Mouse (Mus musculus) kidney, embryonic 14.5 days (tissue): ENCODE results near the gene Olfr322. TPM values are rescaled to one million over a fixed set of nuclear protein-coding genes. Genes with fewer than 3 reads are reported as not detected.

Experiments
- ATAC-seq: fragments of 200-750 bp; cut with Nextera tagmentation; 2 replicates; pipeline ENCODE4 v1.8.0; 2017; ENCODE audit warnings: moderate number of reproducible peaks, mild to moderate bottlenecking, moderate TSS enrichment, moderate library complexity; ENCODE audit not compliant: low FRiP score, low TSS enrichment
- H3K27ac ChIP-seq: fragments of 300-500 bp; sonication (generic); 2 replicates; pipeline ENCODE4 v1.5.1; 2014; ENCODE audit warnings: low read depth, mild to moderate bottlenecking, low read length, moderate library complexity, mixed read lengths
- H3K27me3 ChIP-seq: fragments of 300-500 bp; sonication (generic); 2 replicates; pipeline ENCODE4 v1.6.1; 2014; ENCODE audit warnings: mild to moderate bottlenecking, low read length; ENCODE audit not compliant: control insufficient read depth, insufficient read depth
- H3K36me3 ChIP-seq: fragments of 300-500 bp; sonication (generic); 2 replicates; pipeline ENCODE4 v1.6.1; 2014; ENCODE audit warnings: low read length, mixed read lengths; ENCODE audit not compliant: control insufficient read depth, insufficient read depth
- H3K4me1 ChIP-seq: fragments of 300-500 bp; sonication (generic); 2 replicates; pipeline ENCODE4 v1.6.1; 2014; ENCODE audit warnings: low read length, mixed read lengths; ENCODE audit not compliant: control insufficient read depth, insufficient read depth
- H3K4me2 ChIP-seq: fragments of 300-500 bp; sonication (generic); replicated peaks from 2 replicates; pipeline ENCODE4 v1.6.1; 2014; ENCODE audit warnings: low read depth, mild to moderate bottlenecking, low read length
- H3K4me3 ChIP-seq: fragments of 300-500 bp; sonication (generic); 2 replicates; pipeline ENCODE4 v1.5.1; 2014; ENCODE audit warnings: mild to moderate bottlenecking, low read length
- H3K9ac ChIP-seq: fragments of 300-500 bp; sonication (generic); 2 replicates; pipeline ENCODE4 v1.6.1; 2014; ENCODE audit warnings: low read depth, mild to moderate bottlenecking, low read length, moderate library complexity
- H3K9me3 ChIP-seq: fragments of 300-500 bp; sonication (generic); 2 replicates; pipeline ENCODE4 v1.6.1; 2016; ENCODE audit warnings: low read length; ENCODE audit not compliant: control insufficient read depth
- WGBS: fragments of 180-500 bp; shearing (Covaris S2); extraction: QIAGEN DNeasy Blood & Tissue Kit; methylation state at CpG from one replicate; pipeline ENCODE4 v1.1.7; 2014; 5-methylcytosine and 5-hydroxymethylcytosine counted together
- polyA plus RNA-seq: library from polyadenylated mRNA; unstranded; fragments of >200 nt; fragmentation: Nextera tagmentation; extraction: Ambion mirVana; gene quantifications from 2 replicates; pipeline ENCODE4 v1.2.1, GENCODE M21; 2014

The Olfr322 gene
- polyA plus RNA-seq: 0.07 TPM in 1 of 2 replicates, not detected in the other

GRCm38 (mm10) chr11:58658596-58658995 is at the start of gene Olfr322:
TSS of gene Olfr322 (plus strand) at chr11:58658782.
- no peak within 1 kb of the TSS for H3K4me2 ChIP-seq
- H3K27ac ChIP-seq: no peak within 1 kb of the TSS
- H3K36me3 ChIP-seq: no peaks in the 10 kb centered on the region
- no peak for ATAC-seq
- H3K4me3 ChIP-seq: no peak within 1 kb of the TSS
- H3K9me3 ChIP-seq: no peaks in the 10 kb centered on the region
- H3K4me1 ChIP-seq: no peaks in the 10 kb centered on the region
- no peaks in the 10 kb centered on the region for H3K27me3 ChIP-seq
- H3K9ac ChIP-seq: no peak within 1 kb of the TSS
- WGBS: 89% methylated on average over 4 of the region's 4 CpGs

GRCm38 (mm10) chr11:58613359-58613758 is 45.2 kb upstream of the Olfr322 start:
- H3K27ac ChIP-seq: no peak overlapping the region
- ATAC-seq: no peak
- 46% methylated on average over 3 of the region's 3 CpGs for WGBS
- H3K4me2 ChIP-seq: no peak overlapping the region
- no peak overlapping the region for H3K4me3 ChIP-seq
- no peaks in the 10 kb centered on the region for H3K36me3 ChIP-seq
- no peaks in the 10 kb centered on the region for H3K9me3 ChIP-seq
- no peaks in the 10 kb centered on the region for H3K27me3 ChIP-seq
- no peak overlapping the region for H3K9ac ChIP-seq
- no peaks in the 10 kb centered on the region for H3K4me1 ChIP-seq

- H3K27me3 ChIP-seq: no peaks in the 10 kb centered on the region
- no peak overlapping the region for H3K4me3 ChIP-seq
- H3K4me1 ChIP-seq: no peaks in the 10 kb centered on the region
- H3K9ac ChIP-seq: no peak overlapping the region
- H3K4me2 ChIP-seq: no peak overlapping the region
- H3K9me3 ChIP-seq: no peaks in the 10 kb centered on the region
- ATAC-seq: no peak
- H3K27ac ChIP-seq: no peak overlapping the region
- H3K36me3 ChIP-seq: no peaks in the 10 kb centered on the region
Observed at GRCm38 (mm10) chr11:58614526-58614925, 44.1 kb upstream of the Olfr322 start.

- Histone ChIP-seq H3K4me2 (no peak within 1 kb of the TSS), H3K36me3 (no peaks in the 10 kb centered on the region), H3K9ac (no peak within 1 kb of the TSS), H3K9me3 (no peaks in the 10 kb centered on the region), H3K4me1 (no peaks in the 10 kb centered on the region), H3K27ac (no peak within 1 kb of the TSS), H3K4me3 (no peak within 1 kb of the TSS), H3K27me3 (no peaks in the 10 kb centered on the region)
- 95% methylated on average over 4 of the region's 4 CpGs for WGBS
- no peak for ATAC-seq
Observed at GRCm38 (mm10) chr11:58615975-58616374, 42.6 kb upstream of the Olfr322 start, which contains the start of gene 2210407C18Rik. TSS of gene 2210407C18Rik (minus strand) at chr11:58616075.

- Histone ChIP-seq H3K36me3 (no peaks in the 10 kb centered on the region), H3K27me3 (no peaks in the 10 kb centered on the region), H3K4me2 (no peak overlapping the region), H3K9me3 (no peaks in the 10 kb centered on the region), H3K4me3 (no peak overlapping the region), H3K9ac (no peak overlapping the region), H3K4me1 (no peaks in the 10 kb centered on the region), H3K27ac (no peak overlapping the region)
- ATAC-seq: no peak
- 77% methylated on average over 3 of the region's 3 CpGs for WGBS
Observed at GRCm38 (mm10) chr11:58618369-58618768, 40.2 kb upstream of the Olfr322 start.

- no peaks in the 10 kb centered on the region for H3K27me3 ChIP-seq
- H3K9ac ChIP-seq: no peak overlapping the region
- ATAC-seq: no peak
- H3K36me3 ChIP-seq: no peaks in the 10 kb centered on the region
- no peaks in the 10 kb centered on the region for H3K9me3 ChIP-seq
- no peak overlapping the region for H3K27ac ChIP-seq
- no peaks in the 10 kb centered on the region for H3K4me1 ChIP-seq
- no peak overlapping the region for H3K4me3 ChIP-seq
- 79% methylated on average over 6 of the region's 6 CpGs for WGBS
- no peak overlapping the region for H3K4me2 ChIP-seq
Observed at GRCm38 (mm10) chr11:58618793-58619192, 39.8 kb upstream of the Olfr322 start.

GRCm38 (mm10) chr11:58626146-58626545 is 32.4 kb upstream of the Olfr322 start:
- Histone ChIP-seq H3K4me3 (no peak overlapping the region), H3K4me1 (no peaks in the 10 kb centered on the region), H3K27me3 (no peaks in the 10 kb centered on the region), H3K9ac (no peak overlapping the region), H3K4me2 (no peak overlapping the region), H3K27ac (no peak overlapping the region), H3K9me3 (no peaks in the 10 kb centered on the region), H3K36me3 (no peaks in the 10 kb centered on the region)
- 52% methylated on average over 4 of the region's 4 CpGs for WGBS
- no peak for ATAC-seq

GRCm38 (mm10) chr11:58630401-58630800 is 28.2 kb upstream of the Olfr322 start, which contains the start of gene Olfr323:
TSS of gene Olfr323 (minus strand) at chr11:58630501.
- 80% methylated on average over 5 of the region's 5 CpGs for WGBS
- H3K9me3 ChIP-seq: no peaks in the 10 kb centered on the region
- no peak within 1 kb of the TSS for H3K4me2 ChIP-seq
- no peak within 1 kb of the TSS for H3K9ac ChIP-seq
- 0 out of 2 replicates have a peak, but pooled peaks cover 3% of the 10 kb centered on the region for H3K27me3 ChIP-seq
- H3K36me3 ChIP-seq: no peaks in the 10 kb centered on the region
- no peaks in the 10 kb centered on the region for H3K4me1 ChIP-seq
- no peak within 1 kb of the TSS for H3K27ac ChIP-seq
- no peak within 1 kb of the TSS for H3K4me3 ChIP-seq
- ATAC-seq: no peak

- Histone ChIP-seq H3K9ac (no peak overlapping the region), H3K9me3 (no peaks in the 10 kb centered on the region), H3K27ac (no peak overlapping the region), H3K4me3 (no peak overlapping the region), H3K36me3 (no peaks in the 10 kb centered on the region), H3K4me1 (no peaks in the 10 kb centered on the region), H3K27me3 (0 out of 2 replicates have a peak, but pooled peaks cover 3% of the 10 kb centered on the region), H3K4me2 (no peak overlapping the region)
- ATAC-seq: no peak
- WGBS: 68% methylated on average over 4 of the region's 4 CpGs
Observed at GRCm38 (mm10) chr11:58634878-58635277, 23.7 kb upstream of the Olfr322 start.
